Comparison of ENCODE assay signal across 9 mouse cellular contexts in the genomic region with DNA sequence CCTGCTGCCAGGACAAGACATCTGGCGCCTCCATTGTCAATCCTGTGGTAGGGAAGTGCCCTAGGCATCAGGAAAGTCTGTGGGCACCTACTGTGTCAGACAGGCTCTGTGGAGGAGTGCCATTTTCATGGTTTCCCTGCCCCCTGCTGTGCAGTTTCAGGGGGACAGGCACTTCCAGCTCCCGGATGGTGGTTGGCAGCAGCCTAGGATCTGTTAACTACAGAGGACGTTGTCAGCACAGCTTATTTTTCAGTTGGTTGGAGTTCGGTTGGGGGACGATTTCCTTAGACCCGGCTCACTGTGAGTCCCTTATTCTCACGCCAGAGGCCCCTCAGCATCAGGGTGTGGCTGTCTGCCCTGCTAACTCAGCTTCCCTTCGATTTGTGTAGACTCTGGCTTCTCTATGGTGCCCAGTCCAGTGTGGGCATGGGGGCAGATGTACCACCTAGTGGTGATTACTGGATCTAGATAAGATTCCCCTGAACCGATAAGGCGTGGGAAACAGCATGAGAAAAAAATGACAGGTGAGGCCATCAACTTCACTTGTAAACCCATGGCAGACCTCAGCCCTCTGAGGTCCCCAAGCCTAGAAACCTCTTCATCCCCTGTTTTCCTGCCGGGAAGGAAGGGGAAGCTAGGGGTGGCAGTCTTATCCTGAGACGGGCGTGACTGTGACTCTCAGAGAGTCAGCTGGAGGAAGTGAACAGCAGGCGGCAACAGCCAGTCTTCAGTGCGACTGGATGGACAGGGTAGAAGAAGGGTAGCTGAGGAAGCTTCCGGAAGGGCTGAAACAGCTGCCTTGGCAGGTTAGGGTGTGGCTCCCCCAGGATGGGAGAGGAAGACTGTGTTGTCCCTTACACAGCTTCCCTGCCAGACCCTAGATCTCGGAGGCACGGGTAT. TPM values are rescaled to one million over a fixed set of nuclear protein-coding genes. Genes with fewer than 3 reads are reported as not detected.
A peak's percentile ranks its signal among the peaks of the same experiment; 100 is the strongest.
DNase-seq lines count a peak whose midpoint lies in the region; ATAC-seq and TF ChIP-seq lines count a peak whose summit lies in the region.
"Had no signal": no experiment of that assay in that cellular context is flagged by ENCODE, and none has a peak within 500 bp of the region (broad histone marks: within the 10 kb centered on the region; RNA-seq: fewer than 3 reads in every experiment).

No protein-coding gene starts in this region.

- 64% methylated on average over 18 of the region's 18 CpGs for WGBS in forebrain, embryonic 12.5 days
- 27% methylated on average over 18 of the region's 18 CpGs for WGBS in lung, postnatal 0 days
- 59% methylated on average over 18 of the region's 18 CpGs for WGBS in stomach, embryonic 14.5 days

- H3K36me3 ChIP-seq in G1E (replicated peaks): peaks cover 79% of the 10 kb centered on the region
- peaks cover 5% of the 10 kb centered on the region; the same call in 1 of the 2 replicates for H3K36me3 ChIP-seq in forebrain, embryonic 12.5 days (replicated peaks)
- no peaks in the 10 kb centered on the region; the same call in 1 of the 2 replicates for H3K36me3 ChIP-seq in lung, postnatal 0 days (ENCODE audit: insufficient read depth, low read length)
- no peaks in the 10 kb centered on the region for H3K36me3 ChIP-seq in stomach, embryonic 14.5 days (ENCODE audit: control insufficient read depth, insufficient read depth, low read length)

- ATAC-seq in G1E (ENCODE audit: extremely low read depth, insufficient number of reproducible peaks, low FRiP score, poor library complexity, severe bottlenecking): 0 out of 2 replicates have a peak, but pooled peaks have one; percentile 7
- ATAC-seq in forebrain, embryonic 12.5 days (ENCODE audit: low FRiP score): no peak
- peak; percentile 34 for ATAC-seq in lung, postnatal 0 days
- ATAC-seq in stomach, embryonic 14.5 days (ENCODE audit: insufficient number of reproducible peaks, insufficient read depth, low FRiP score, low read depth): 0 out of 2 replicates have a peak, but pooled peaks have one; percentile 19

- H3K9ac ChIP-seq in forebrain, embryonic 12.5 days: no peak overlapping the region
- no peak overlapping the region for H3K9ac ChIP-seq in lung, postnatal 0 days (replicated peaks; ENCODE audit: low read depth)
- no peak overlapping the region for H3K9ac ChIP-seq in stomach, embryonic 14.5 days (replicated peaks; ENCODE audit: low read depth, low read length)

- 0 out of 2 replicates have a peak overlapping the region, but pooled peaks have one; percentile 47 for H3K27ac ChIP-seq in forebrain, embryonic 12.5 days
- peak overlapping the region; percentile 93 for H3K27ac ChIP-seq in lung, postnatal 0 days (ENCODE audit: low read length)
- peak overlapping the region; percentile 40; the same call in 1 of the 2 replicates for H3K27ac ChIP-seq in stomach, embryonic 14.5 days (ENCODE audit: low read length)

- no peaks in the 10 kb centered on the region for H3K27me3 ChIP-seq in G1E (ENCODE audit: insufficient read depth, low read length)
- H3K27me3 ChIP-seq in forebrain, embryonic 12.5 days: no peaks in the 10 kb centered on the region
- no peaks in the 10 kb centered on the region for H3K27me3 ChIP-seq in lung, postnatal 0 days (replicated peaks; ENCODE audit: insufficient read depth, low read length)
- H3K27me3 ChIP-seq in stomach, embryonic 14.5 days (ENCODE audit: control insufficient read depth, insufficient read depth, low read length): no peaks in the 10 kb centered on the region

- intact Hi-C loops in gastrocnemius, postnatal 14 days (cut with DNase I; ENCODE audit: low total_unique reads): no loop called here

- no peak for TF ChIP-seq EP300 in lung, postnatal 0 days (IDR thresholded peaks at IDR 0.05)

- H3K9me3 ChIP-seq in G1E (replicated peaks): no peaks in the 10 kb centered on the region
- H3K9me3 ChIP-seq in forebrain, embryonic 12.5 days: no peaks in the 10 kb centered on the region
- no peaks in the 10 kb centered on the region for H3K9me3 ChIP-seq in lung, postnatal 0 days (ENCODE audit: low read length)
- no peaks in the 10 kb centered on the region for H3K9me3 ChIP-seq in stomach, embryonic 14.5 days (ENCODE audit: control insufficient read depth, low read depth, low read length)

- peaks cover 83% of the 10 kb centered on the region for H3K4me1 ChIP-seq in G1E (ENCODE audit: insufficient read depth, low read depth, low read length)
- peaks cover 37% of the 10 kb centered on the region for H3K4me1 ChIP-seq in forebrain, embryonic 12.5 days
- peaks cover 48% of the 10 kb centered on the region for H3K4me1 ChIP-seq in lung, postnatal 0 days (ENCODE audit: insufficient read depth, low read depth, low read length)
- peaks cover 34% of the 10 kb centered on the region for H3K4me1 ChIP-seq in stomach, embryonic 14.5 days (ENCODE audit: control insufficient read depth, insufficient read depth, low read length)

- H3K4me2 ChIP-seq in forebrain, embryonic 12.5 days: no peak overlapping the region
- H3K4me2 ChIP-seq in lung, postnatal 0 days (replicated peaks; ENCODE audit: low read depth, low read length): peak overlapping the region; percentile 17
- no peak overlapping the region for H3K4me2 ChIP-seq in stomach, embryonic 14.5 days (replicated peaks; ENCODE audit: low read depth, low read length)

- peak overlapping the region; percentile 65; the same call in 1 of the 2 replicates for H3K4me3 ChIP-seq in G1E (ENCODE audit: low read depth, low read length)
- no peak overlapping the region for H3K4me3 ChIP-seq in forebrain, embryonic 12.5 days (replicated peaks)
- no peak overlapping the region for H3K4me3 ChIP-seq in lung, postnatal 0 days (ENCODE audit: low read depth, low read length)
- H3K4me3 ChIP-seq in stomach, embryonic 14.5 days (ENCODE audit: low read depth, low read length): no peak overlapping the region

- peak; percentile 62 for DNase-seq in adrenal gland, postnatal 14 days
- DNase-seq in adrenal gland, postnatal 25 days: no peak
- peak; percentile 50 for DNase-seq in G1E (ENCODE audit: low spot score)
- peak; percentile 71 for DNase-seq in kidney, adult 9 months
- peak; percentile 63 for DNase-seq in lung, postnatal 0 days (ENCODE audit: low spot score)
- DNase-seq in gastrocnemius, postnatal 14 days: no peak

- TF ChIP-seq CTCF in G1E (IDR thresholded peaks at IDR 0.05; ENCODE audit: low read depth, low read length): 0 out of 2 replicates have a peak, but pooled peaks have one; percentile 12
- TF ChIP-seq CTCF in lung, postnatal 0 days (IDR thresholded peaks at IDR 0.05): peak; percentile 54

RNA-seq across cellular contexts. Expression of a gene that starts 3.5 kb away (rescaled TPM):
- not detected in 2 replicates for total RNA-seq in adrenal gland, postnatal 14 days (2021)
- not detected in 2 replicates for total RNA-seq in adrenal gland, postnatal 25 days (2021)
- not detected in 2 replicates for total RNA-seq in G1E (2014; fragmentation: Nextera tagmentation)
- 0.23 and 0.33 TPM in 2 replicates for total RNA-seq in G1E (2017)
- polyA plus RNA-seq in G1E (2012): not detected in 2 replicates
- polyA plus RNA-seq in forebrain, embryonic 12.5 days (2016; fragmentation: Nextera tagmentation; extraction: Ambion mirVana): 2.1 and 2.9 TPM in 2 replicates
- polyA plus RNA-seq in lung, postnatal 0 days (2015; fragmentation: Nextera tagmentation; extraction: Ambion mirVana): 0.90 and 1.2 TPM in 2 replicates
- 1.2 and 1.5 TPM in 2 replicates for polyA plus RNA-seq in stomach, embryonic 14.5 days (2014; fragmentation: Nextera tagmentation; extraction: Ambion mirVana)
- total RNA-seq in gastrocnemius, postnatal 14 days (2021): not detected

RNA-seq across cellular contexts. Expression of a gene that starts 21.0 kb away (rescaled TPM):
- 57.6 and 62.5 TPM in 2 replicates for total RNA-seq in adrenal gland, postnatal 14 days (2021)
- 60.7 and 84.2 TPM in 2 replicates for total RNA-seq in adrenal gland, postnatal 25 days (2021)
- total RNA-seq in G1E (2014; fragmentation: Nextera tagmentation) (53.1 and 57.0 TPM in 2 replicates), G1E (2017) (28.8 and 32.7 TPM in 2 replicates)
- 41.9 and 59.4 TPM in 2 replicates for polyA plus RNA-seq in G1E (2012)
- 49.4 and 56.7 TPM in 2 replicates for polyA plus RNA-seq in forebrain, embryonic 12.5 days (2016; fragmentation: Nextera tagmentation; extraction: Ambion mirVana)
- polyA plus RNA-seq in lung, postnatal 0 days (2015; fragmentation: Nextera tagmentation; extraction: Ambion mirVana): 21.6 and 33.3 TPM in 2 replicates
- 18.4 and 22.3 TPM in 2 replicates for polyA plus RNA-seq in stomach, embryonic 14.5 days (2014; fragmentation: Nextera tagmentation; extraction: Ambion mirVana)
- 100 to 1,000 TPM; 307 to 323 TPM for total RNA-seq in gastrocnemius, postnatal 14 days (2021)

RNA-seq across cellular contexts. Expression of a gene that starts 58.9 kb away (rescaled TPM):
- not detected in 2 replicates for total RNA-seq in adrenal gland, postnatal 14 days (2021)
- total RNA-seq in adrenal gland, postnatal 25 days (2021): not detected in 2 replicates
- not detected in 2 replicates for total RNA-seq in G1E (2014; fragmentation: Nextera tagmentation)
- total RNA-seq in G1E (2017): 0.27 TPM in 1 of 2 replicates, not detected in the other
- not detected in 2 replicates for polyA plus RNA-seq in G1E (2012)
- 1.1 and 1.3 TPM in 2 replicates for polyA plus RNA-seq in forebrain, embryonic 12.5 days (2016; fragmentation: Nextera tagmentation; extraction: Ambion mirVana)
- polyA plus RNA-seq in lung, postnatal 0 days (2015; fragmentation: Nextera tagmentation; extraction: Ambion mirVana): not detected in 2 replicates
- not detected in 2 replicates for polyA plus RNA-seq in stomach, embryonic 14.5 days (2014; fragmentation: Nextera tagmentation; extraction: Ambion mirVana)
- not detected for total RNA-seq in gastrocnemius, postnatal 14 days (2021)
- polyA plus RNA-seq: large intestine, adult 2 months had no signal

Comparison
In these comparisons a context has a peak if more than half of its experiments do, and no peak if none do; other contexts are left out.
1. DNase-seq: peak in adrenal gland, postnatal 14 days (single experiment), G1E (single experiment), kidney, adult 9 months (single experiment) and lung, postnatal 0 days (single experiment); none in adrenal gland, postnatal 25 days (single experiment) and gastrocnemius, postnatal 14 days (single experiment).
2. H3K27ac ChIP-seq: peak in every context shown above with its lines; median percentile 93 in lung, postnatal 0 days; 47 in forebrain, embryonic 12.5 days; 40 in stomach, embryonic 14.5 days.